9 mouse cellular contexts compared by ENCODE assay signal in the genomic region with DNA sequence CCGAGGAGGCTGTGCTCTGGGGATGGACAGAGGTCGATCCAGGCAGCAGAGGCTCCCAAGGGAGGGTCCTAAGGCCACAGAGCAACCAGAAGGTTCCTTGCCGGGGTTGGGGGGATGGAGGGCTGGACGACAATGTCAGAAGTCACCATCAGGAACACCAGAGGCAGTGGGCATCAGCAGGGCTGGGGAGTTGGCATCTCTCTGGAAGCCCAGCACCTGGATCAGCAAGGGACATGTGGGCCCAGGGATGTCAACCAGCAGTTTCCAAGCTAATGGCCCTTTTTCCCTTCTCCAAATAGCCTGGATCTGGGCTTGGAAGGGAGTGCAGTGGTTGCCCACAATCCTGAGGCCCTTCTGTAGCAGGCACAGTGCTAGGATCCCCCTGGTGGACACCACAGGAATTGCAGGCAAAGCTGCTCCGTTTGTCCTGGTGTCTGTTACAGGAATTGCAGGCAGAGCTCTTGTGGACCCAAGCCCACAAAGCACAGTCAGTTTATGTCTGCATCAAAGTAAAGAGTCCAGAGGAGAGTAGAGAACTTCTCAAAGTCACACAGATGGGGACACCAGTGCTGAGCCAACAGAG. TPM values are rescaled to one million over a fixed set of nuclear protein-coding genes. Genes with fewer than 3 reads are reported as not detected.
DNase-seq lines count a peak whose midpoint lies in the region; ATAC-seq and TF ChIP-seq lines count a peak whose summit lies in the region.
"Had no signal": no experiment of that assay in that cellular context is flagged by ENCODE, and none has a peak within 500 bp of the region (broad histone marks: within the 10 kb centered on the region; RNA-seq: fewer than 3 reads in every experiment).

No protein-coding gene starts in this region.

- H3K4me3 ChIP-seq in ES-Bruce4 (ENCODE audit: low read depth, low read length) = no peak overlapping the region
- H3K4me3 ChIP-seq in bone marrow, adult 2 months (replicated peaks; ENCODE audit: control insufficient read depth, low read depth, low read length) = no peak overlapping the region
- H3K4me3 ChIP-seq: limb, embryonic 13.5 days had no signal

- H3K36me3 ChIP-seq in ES-Bruce4 (ENCODE audit: control insufficient read depth, insufficient read depth, low read length, poor library complexity, severe bottlenecking) = no peaks in the 10 kb centered on the region
- H3K36me3 ChIP-seq: limb, embryonic 13.5 days had no signal

- H3K4me1 ChIP-seq in ES-Bruce4 (ENCODE audit: control insufficient read depth, insufficient read depth, low read length) = peaks cover 7% of the 10 kb centered on the region
- no peaks in the 10 kb centered on the region for H3K4me1 ChIP-seq in bone marrow, adult 2 months (ENCODE audit: control insufficient read depth, insufficient read depth, low read length)
- H3K4me1 ChIP-seq: limb, embryonic 13.5 days had no signal

- no peak overlapping the region for H3K27ac ChIP-seq in ES-Bruce4 (ENCODE audit: insufficient read depth, low read length)
- H3K27ac ChIP-seq in bone marrow, adult 2 months (ENCODE audit: control insufficient read depth, insufficient read depth, low read depth, low read length, poor library complexity) = no peak overlapping the region
- H3K27ac ChIP-seq: limb, embryonic 13.5 days had no signal

- no peak for TF ChIP-seq POLR2A in ES-Bruce4 (IDR thresholded peaks at IDR 0.05; ENCODE audit: insufficient read depth, low read length)
- TF ChIP-seq POLR2A in bone marrow, adult 2 months (IDR thresholded peaks at IDR 0.05; ENCODE audit: borderline replicate concordance, control insufficient read depth, low read depth, low read length) = no peak

- peak; percentile 81 for ATAC-seq in erythroid progenitor cell, adult 5-6 weeks (replicated peaks; ENCODE audit: low FRiP score, poor library complexity, severe bottlenecking)

- no peak for TF ChIP-seq EP300 in ES-Bruce4 (IDR thresholded peaks at IDR 0.05; ENCODE audit: insufficient read depth, low read depth, low read length)

- no peaks in the 10 kb centered on the region for H3K27me3 ChIP-seq in ES-Bruce4 (ENCODE audit: control insufficient read depth, insufficient read depth, low read length, poor library complexity, severe bottlenecking)
- H3K27me3 ChIP-seq: limb, embryonic 13.5 days had no signal

- peak; percentile 74 for DNase-seq in heart, postnatal 36 days
- DNase-seq in layer of hippocampus, adult 9-10 months (ENCODE audit: low spot score) = peak; percentile 79
- peak; percentile 65 for DNase-seq in lung, postnatal 25 days (ENCODE audit: low spot score)
- peak; percentile 82 to 84 for DNase-seq in right cerebral cortex, adult 2 months (ENCODE audit: low spot score in 2 of 2)
- peak; percentile 58 to 65 for DNase-seq in urinary bladder, postnatal 36 days (ENCODE audit: low spot score in 2 of 2)

- intact Hi-C loops in heart, postnatal 36 days (cut with DNase I) = loop anchor here (2.0 to 5.0 kb wide), 2 partner anchors 116 to 126 kb away; no protein-coding TSS in a partner anchor

- no peak overlapping the region for H3K9ac ChIP-seq in ES-Bruce4 (ENCODE audit: low read depth, poor library complexity, severe bottlenecking)
- H3K9ac ChIP-seq: limb, embryonic 13.5 days had no signal

- H3K9me3 ChIP-seq in ES-Bruce4 (replicated peaks; ENCODE audit: control insufficient read depth, insufficient read depth, low read length, poor library complexity, severe bottlenecking) = no peaks in the 10 kb centered on the region
- H3K9me3 ChIP-seq: limb, embryonic 13.5 days had no signal

- 69% methylated on average over 5 of the region's 5 CpGs for WGBS in bone marrow, adult 2 months

- TF ChIP-seq CTCF in ES-Bruce4 (IDR thresholded peaks at IDR 0.05; ENCODE audit: low read depth, low read length) = peak; percentile 99
- TF ChIP-seq CTCF in bone marrow, adult 2 months (IDR thresholded peaks at IDR 0.05; ENCODE audit: control insufficient read depth, insufficient read depth, low read length) = peak; percentile 98

RNA-seq across cellular contexts. Expression of a gene that starts 1.3 kb away (rescaled TPM):
- 1.1 and 2.3 TPM in 2 replicates for polyA plus RNA-seq in ES-Bruce4 (2011; ENCODE audit: insufficient read depth, insufficient read length, low read depth, missing spikeins)
- 2.6 and 4.0 TPM in 2 replicates for polyA plus RNA-seq in bone marrow, adult 2 months (2011; ENCODE audit: insufficient read depth, insufficient read length, low replicate concordance, missing spikeins)
- total RNA-seq in erythroid progenitor cell, adult 5-6 weeks (2015; ENCODE audit: low replicate concordance) = 6.1 TPM in 1 of 2 replicates, not detected in the other
- 1.2 TPM in 1 of 2 replicates, not detected in the other for total RNA-seq in erythroid progenitor cell, adult 5-6 weeks (2017; ENCODE audit: low replicate concordance)
- under 1 TPM in 1 of 2 experiments, not detected in 1; 0.22 TPM for total RNA-seq in heart, postnatal 36 days (2021)

RNA-seq across cellular contexts. Expression of a gene that starts 31.5 kb away (rescaled TPM):
- polyA plus RNA-seq in ES-Bruce4 (2011; ENCODE audit: insufficient read depth, insufficient read length, low read depth, missing spikeins) = 107 and 117 TPM in 2 replicates
- 251 and 400 TPM in 2 replicates for polyA plus RNA-seq in bone marrow, adult 2 months (2011; ENCODE audit: insufficient read depth, insufficient read length, low replicate concordance, missing spikeins)
- 107 and 153 TPM in 2 replicates for total RNA-seq in erythroid progenitor cell, adult 5-6 weeks (2015; ENCODE audit: low replicate concordance)
- 350 and 385 TPM in 2 replicates for total RNA-seq in erythroid progenitor cell, adult 5-6 weeks (2017; ENCODE audit: low replicate concordance)
- 10 to 100 TPM; 41.4 to 48.5 TPM for total RNA-seq in heart, postnatal 36 days (2021)

RNA-seq across cellular contexts. Expression of a gene that starts 31.8 kb away (rescaled TPM):
- polyA plus RNA-seq in ES-Bruce4 (2011; ENCODE audit: insufficient read depth, insufficient read length, low read depth, missing spikeins) = 99.4 and 111 TPM in 2 replicates
- polyA plus RNA-seq in bone marrow, adult 2 months (2011; ENCODE audit: insufficient read depth, insufficient read length, low replicate concordance, missing spikeins) = 94.9 and 178 TPM in 2 replicates
- 120 and 141 TPM in 2 replicates for total RNA-seq in erythroid progenitor cell, adult 5-6 weeks (2015; ENCODE audit: low replicate concordance)
- 189 and 314 TPM in 2 replicates for total RNA-seq in erythroid progenitor cell, adult 5-6 weeks (2017; ENCODE audit: low replicate concordance)
- total RNA-seq in heart, postnatal 36 days (2021) = 10 to 100 TPM; 55.1 to 65.8 TPM

RNA-seq across cellular contexts. Expression of a gene that starts 40.6 kb away (rescaled TPM):
- not detected in 2 replicates for polyA plus RNA-seq in ES-Bruce4 (2011; ENCODE audit: insufficient read depth, insufficient read length, low read depth, missing spikeins)
- not detected in 2 replicates for polyA plus RNA-seq in bone marrow, adult 2 months (2011; ENCODE audit: insufficient read depth, insufficient read length, low replicate concordance, missing spikeins)
- total RNA-seq in erythroid progenitor cell, adult 5-6 weeks (2015; ENCODE audit: low replicate concordance) = not detected in 2 replicates
- not detected in 2 replicates for total RNA-seq in erythroid progenitor cell, adult 5-6 weeks (2017; ENCODE audit: low replicate concordance)
- not detected for total RNA-seq in heart, postnatal 36 days (2021)
- polyA plus RNA-seq: limb, embryonic 13.5 days had no signal

RNA-seq across cellular contexts. Expression of a gene that starts 56.7 kb away (rescaled TPM):
- polyA plus RNA-seq in ES-Bruce4 (2011; ENCODE audit: insufficient read depth, insufficient read length, low read depth, missing spikeins) = 105 and 131 TPM in 2 replicates
- 44.0 and 94.1 TPM in 2 replicates for polyA plus RNA-seq in bone marrow, adult 2 months (2011; ENCODE audit: insufficient read depth, insufficient read length, low replicate concordance, missing spikeins)
- 21.8 and 29.9 TPM in 2 replicates for total RNA-seq in erythroid progenitor cell, adult 5-6 weeks (2015; ENCODE audit: low replicate concordance)
- 20.7 and 33.0 TPM in 2 replicates for total RNA-seq in erythroid progenitor cell, adult 5-6 weeks (2017; ENCODE audit: low replicate concordance)
- total RNA-seq in heart, postnatal 36 days (2021) = 100 to 1,000 TPM; 342 to 346 TPM
